Mouse (Mus musculus): ENCODE data around the gene Twistnb. TPM values are rescaled to one million over a fixed set of nuclear protein-coding genes. Genes with fewer than 3 reads are reported as not detected.

Gene Twistnb
- polyA plus RNA-seq, 1 experiment from 2014 or later: 45.7 TPM

- Histone ChIP-seq H3K4me2 (no peak overlapping the region), H3K9ac (replicated peaks) (no peak overlapping the region), H3K27ac (replicated peaks) (no peak overlapping the region), H3K4me1 (peaks cover 6% of the 10 kb centered on the region), H3K4me3 (replicated peaks) (no peak overlapping the region), H3K27me3 (replicated peaks) (peaks cover 18% of the 10 kb centered on the region; the same call in 1 of the 2 replicates), H3K9me3 (replicated peaks) (no peaks in the 10 kb centered on the region), H3K36me3 (no peaks in the 10 kb centered on the region)
- ATAC-seq (ENCODE audit: low FRiP score): no peak
- WGBS: 79% methylated on average over 2 of the region's 2 CpGs
Measured at GRCm38 (mm10) chr12:33427726-33428125, 1.7 kb upstream of the Twistnb start.

GRCm38 (mm10) chr12:33433812-33434211 is 4.4 kb downstream of the Twistnb start:
- Histone ChIP-seq H3K9ac (replicated peaks) (no peak overlapping the region), H3K27ac (replicated peaks) (no peak overlapping the region), H3K27me3 (replicated peaks) (no peaks in the 10 kb centered on the region), H3K4me3 (replicated peaks) (no peak overlapping the region), H3K36me3 (no peaks in the 10 kb centered on the region), H3K4me2 (no peak overlapping the region), H3K9me3 (replicated peaks) (no peaks in the 10 kb centered on the region), H3K4me1 (peaks cover 6% of the 10 kb centered on the region)
- ATAC-seq (ENCODE audit: low FRiP score): no peak
- WGBS: 83% methylated on average over 9 of the region's 9 CpGs

- ATAC-seq (ENCODE audit: low FRiP score): no peak
Measured at GRCm38 (mm10) chr12:33434758-33435157, 5.3 kb downstream of the Twistnb start.

GRCm38 (mm10) chr12:33455418-33455817 is 26.0 kb downstream of the Twistnb start:
- Histone ChIP-seq H3K4me1 (no peaks in the 10 kb centered on the region), H3K36me3 (no peaks in the 10 kb centered on the region)
- no peak for ATAC-seq (ENCODE audit: low FRiP score)

More at GRCm38 (mm10) chr12:33434758-33435157, 5.3 kb downstream of the Twistnb start:
- H3K4me2 ChIP-seq: no peak overlapping the region
- no peak overlapping the region for H3K4me3 ChIP-seq (replicated peaks)
- peaks cover 6% of the 10 kb centered on the region for H3K4me1 ChIP-seq
- peaks cover 5% of the 10 kb centered on the region for H3K36me3 ChIP-seq
- no peak overlapping the region for H3K9ac ChIP-seq (replicated peaks)
- no peaks in the 10 kb centered on the region for H3K9me3 ChIP-seq (replicated peaks)
- no peaks in the 10 kb centered on the region for H3K27me3 ChIP-seq (replicated peaks)
- 96% methylated on average over 4 of the region's 4 CpGs for WGBS
- H3K27ac ChIP-seq (replicated peaks): no peak overlapping the region

GRCm38 (mm10) chr12:33456242-33456641 is 26.8 kb downstream of the Twistnb start:
- Histone ChIP-seq H3K4me2 (no peak overlapping the region), H3K4me3 (replicated peaks) (no peak overlapping the region), H3K9me3 (replicated peaks) (no peaks in the 10 kb centered on the region), H3K27ac (replicated peaks) (no peak overlapping the region), H3K27me3 (replicated peaks) (no peaks in the 10 kb centered on the region), H3K4me1 (no peaks in the 10 kb centered on the region), H3K9ac (replicated peaks) (no peak overlapping the region), H3K36me3 (no peaks in the 10 kb centered on the region)
- WGBS: 45% methylated on average over 5 of the region's 5 CpGs
- no peak for ATAC-seq (ENCODE audit: low FRiP score)

More at GRCm38 (mm10) chr12:33455418-33455817, 26.0 kb downstream of the Twistnb start:
- Histone ChIP-seq H3K4me2 (no peak overlapping the region), H3K9ac (replicated peaks) (no peak overlapping the region), H3K9me3 (replicated peaks) (no peaks in the 10 kb centered on the region), H3K27me3 (replicated peaks) (no peaks in the 10 kb centered on the region), H3K27ac (replicated peaks) (no peak overlapping the region), H3K4me3 (replicated peaks) (no peak overlapping the region)
- WGBS: 75% methylated on average over 7 of the region's 7 CpGs

- no peaks in the 10 kb centered on the region for H3K9me3 ChIP-seq (replicated peaks)
- no peak overlapping the region for H3K4me2 ChIP-seq
- H3K27ac ChIP-seq (replicated peaks): no peak overlapping the region
- no peaks in the 10 kb centered on the region for H3K36me3 ChIP-seq
- no peak for ATAC-seq (ENCODE audit: low FRiP score)
- H3K9ac ChIP-seq (replicated peaks): no peak overlapping the region
- no peaks in the 10 kb centered on the region for H3K27me3 ChIP-seq (replicated peaks)
- no peak overlapping the region for H3K4me3 ChIP-seq (replicated peaks)
- WGBS: 24% methylated on average over 5 of the region's 5 CpGs
- H3K4me1 ChIP-seq: no peaks in the 10 kb centered on the region
Measured at GRCm38 (mm10) chr12:33480975-33481374, 51.5 kb downstream of the Twistnb start.

GRCm38 (mm10) chr12:33482931-33483330 is 53.5 kb downstream of the Twistnb start:
- H3K4me1 ChIP-seq: no peaks in the 10 kb centered on the region
- ATAC-seq (ENCODE audit: low FRiP score): no peak
- no peak overlapping the region for H3K9ac ChIP-seq (replicated peaks)
- no peaks in the 10 kb centered on the region for H3K36me3 ChIP-seq
- H3K27ac ChIP-seq (replicated peaks): no peak overlapping the region
- H3K9me3 ChIP-seq (replicated peaks): no peaks in the 10 kb centered on the region
- no peak overlapping the region for H3K4me3 ChIP-seq (replicated peaks)
- 88% methylated on average over 2 of the region's 2 CpGs for WGBS
- H3K4me2 ChIP-seq: no peak overlapping the region
- H3K27me3 ChIP-seq (replicated peaks): no peaks in the 10 kb centered on the region

Other genes starting within 250 kb of the Twistnb start
- gene Efcab10, start 34.8 kb upstream of the Twistnb start, polyA plus RNA-seq (2015; fragmentation: Nextera tagmentation; extraction: Ambion mirVana): 2.5 and 3.1 TPM in 2 replicates